Mouse (Mus musculus) MEL (cell line): ENCODE measurements around the gene Tnf. TPM values are rescaled to one million over a fixed set of nuclear protein-coding genes. Genes with fewer than 3 reads are reported as not detected.
A peak's percentile ranks its signal among the peaks of the same experiment; 100 is the strongest.

Experiments used
- DNase-seq: peaks from one replicate; pipeline ENCODE4 v3.0.0; 2011; ENCODE audit warnings: low read depth, low spot score
- H3K27ac ChIP-seq: 2 replicates; pipeline ENCODE4 v1.5.1; 2012; ENCODE audit warnings: low read depth, mild to moderate bottlenecking, control low read depth, low read length, moderate library complexity; ENCODE audit not compliant: control insufficient read depth
- H3K27me3 ChIP-seq, 2 experiments: fragments of 150-350 bp in 1 of 2; sonication (generic) in 1 of 2; 2 replicates each; pipeline ENCODE4 v1.6.1; 2012; ENCODE audit warnings: low read length in 2 of 2, mild to moderate bottlenecking in 2 of 2, improper control_type of control experiment in 1 of 2, moderate library complexity in 1 of 2; ENCODE audit not compliant: insufficient read depth in 2 of 2, control insufficient read depth in 1 of 2
- H3K36me3 ChIP-seq, 2 experiments: 2 replicates each; pipeline ENCODE4 v1.6.1; 2012 to 2014; ENCODE audit warnings: low read length in 2 of 2, improper control_type of control experiment in 1 of 2, inconsistent platforms in 1 of 2, mild to moderate bottlenecking in 1 of 2; ENCODE audit not compliant: insufficient read depth in 2 of 2, control insufficient read depth in 1 of 2
- H3K4me1 ChIP-seq, 2 experiments: fragments of 150-350 bp in 1 of 2; sonication (generic) in 1 of 2; 2 replicates each; pipeline ENCODE4 v1.6.1; 2012; ENCODE audit warnings: low read length in 2 of 2, improper control_type of control experiment in 1 of 2, mild to moderate bottlenecking in 1 of 2; ENCODE audit not compliant: insufficient read depth in 2 of 2, control insufficient read depth in 1 of 2
- H3K4me3 ChIP-seq, 2 experiments: fragments of 150-350 bp in 1 of 2; sonication (generic) in 1 of 2; 2 replicates each; pipeline ENCODE4 v1.5.1; 2012; ENCODE audit warnings: low read depth in 2 of 2, low read length in 2 of 2, mild to moderate bottlenecking in 2 of 2, moderate library complexity in 2 of 2, control low read depth in 1 of 2, improper control_type of control experiment in 1 of 2; ENCODE audit not compliant: control insufficient read depth in 1 of 2, insufficient read depth in 1 of 2
- H3K79me2 ChIP-seq: 2 replicates; pipeline ENCODE4 v1.6.1; 2012; ENCODE audit warnings: mild to moderate bottlenecking, low read length, moderate library complexity; ENCODE audit not compliant: control insufficient read depth, poor library complexity, insufficient read depth
- H3K9ac ChIP-seq: 2 replicates; pipeline ENCODE4 v1.6.1; 2012; ENCODE audit warnings: low read depth, mild to moderate bottlenecking, control low read depth, low read length, moderate library complexity; ENCODE audit not compliant: control insufficient read depth, poor library complexity, severe bottlenecking
- H3K9me3 ChIP-seq: fragments of 150-350 bp; sonication (generic); replicated peaks from 2 replicates; pipeline ENCODE4 v1.6.1; 2012; ENCODE audit warnings: mild to moderate bottlenecking, low read length, improper control_type of control experiment, moderate library complexity; ENCODE audit not compliant: insufficient read depth
- BHLHE40 ChIP-seq: IDR thresholded peaks from 2 replicates; pipeline ENCODE4 v1.6.1; 2012; ENCODE audit warnings: low read depth, mild to moderate bottlenecking, inconsistent platforms, low read length, improper control_type of control experiment, borderline replicate concordance
- CHD1 ChIP-seq: IDR thresholded peaks from 2 replicates; pipeline ENCODE4 v1.6.1; 2012; ENCODE audit warnings: low read depth, mild to moderate bottlenecking, inconsistent platforms, low read length, improper control_type of control experiment
- CTCF ChIP-seq, 3 experiments: IDR thresholded peaks in 2 of 3; conservative IDR thresholded peaks in 1 of 3; 2 replicates each; pipeline ENCODE4 v1.5.1; 2011 to 2012; ENCODE audit warnings: low read length in 3 of 3, low read depth in 2 of 3, mild to moderate bottlenecking in 2 of 3, improper control_type of control experiment in 1 of 3, inconsistent platforms in 1 of 3, mixed read lengths in 1 of 3, moderate library complexity in 1 of 3; ENCODE audit not compliant: control insufficient read depth in 1 of 3, insufficient read depth in 1 of 3, poor library complexity in 1 of 3, severe bottlenecking in 1 of 3
- EP300 ChIP-seq, 2 experiments: IDR thresholded peaks; 2 replicates each; pipeline ENCODE4 v1.6.1; 2011; ENCODE audit warnings: improper control_type of control experiment in 2 of 2, low read length in 2 of 2, low read depth in 1 of 2, mild to moderate bottlenecking in 1 of 2
- ETS1 ChIP-seq: IDR thresholded peaks from 2 replicates; pipeline ENCODE4 v1.6.1; 2012; ENCODE audit warnings: low read depth, mild to moderate bottlenecking, inconsistent platforms, low read length, improper control_type of control experiment, moderate library complexity
- GABPA ChIP-seq: IDR thresholded peaks from 2 replicates; pipeline ENCODE4 v1.6.1; 2012; ENCODE audit warnings: low read depth, mild to moderate bottlenecking, inconsistent platforms, low read length, improper control_type of control experiment, moderate library complexity
- JUND ChIP-seq: IDR thresholded peaks from 2 replicates; pipeline ENCODE4 v1.6.1; 2011; ENCODE audit warnings: low read depth, mild to moderate bottlenecking, improper control_type of control experiment, low read length
- KAT2A ChIP-seq: conservative IDR thresholded peaks from 2 replicates; pipeline ENCODE4 v1.6.1; 2012; ENCODE audit warnings: low read depth, low read length, improper control_type of control experiment, inconsistent platforms
- MAFK ChIP-seq: IDR thresholded peaks from 2 replicates; pipeline ENCODE4 v1.6.1; 2011; ENCODE audit warnings: low read depth, mild to moderate bottlenecking, low read length, improper control_type of control experiment, borderline replicate concordance
- MAX ChIP-seq: IDR thresholded peaks from 2 replicates; pipeline ENCODE4 v1.6.1; 2011; ENCODE audit warnings: low read length, improper control_type of control experiment
- MYC ChIP-seq: IDR thresholded peaks from 2 replicates; pipeline ENCODE4 v1.6.1; 2011; ENCODE audit warnings: low read depth, mild to moderate bottlenecking, low read length, improper control_type of control experiment, moderate library complexity
- NRF1 ChIP-seq: IDR thresholded peaks from 2 replicates; pipeline ENCODE4 v1.6.1; 2014; ENCODE audit warnings: low read depth, mild to moderate bottlenecking, inconsistent platforms, low read length, improper control_type of control experiment, moderate library complexity; ENCODE audit not compliant: poor library complexity, insufficient read depth, severe bottlenecking
- POLR2A ChIP-seq, 2 experiments: IDR thresholded peaks; 2 replicates each; pipeline ENCODE4 v1.6.1; 2011 to 2012; ENCODE audit warnings: low read length in 2 of 2, mild to moderate bottlenecking in 2 of 2, control low read depth in 1 of 2, improper control_type of control experiment in 1 of 2, low read depth in 1 of 2, moderate library complexity in 1 of 2; ENCODE audit not compliant: control insufficient read depth in 1 of 2, insufficient read depth in 1 of 2, poor library complexity in 1 of 2
- POLR2AphosphoS2 ChIP-seq: IDR thresholded peaks from 2 replicates; pipeline ENCODE4 v1.6.1; 2011; ENCODE audit warnings: low read length, improper control_type of control experiment
- POLR2AphosphoS5 ChIP-seq: IDR thresholded peaks from 2 replicates; pipeline ENCODE4 v1.6.1; 2012; ENCODE audit warnings: low read depth, borderline replicate concordance, mild to moderate bottlenecking, inconsistent platforms, low read length, moderate library complexity, mixed read lengths
- RAD21 ChIP-seq: IDR thresholded peaks from 2 replicates; pipeline ENCODE4 v1.6.1; 2011; ENCODE audit warnings: mild to moderate bottlenecking, low read depth, low read length, improper control_type of control experiment
- SMC3 ChIP-seq: IDR thresholded peaks from 2 replicates; pipeline ENCODE4 v1.6.1; 2011; ENCODE audit warnings: low read depth, low read length, improper control_type of control experiment
- TBP ChIP-seq: IDR thresholded peaks from 2 replicates; pipeline ENCODE4 v1.8.0; 2011; ENCODE audit warnings: low read depth, low read length, improper control_type of control experiment
- USF2 ChIP-seq, 2 experiments: IDR thresholded peaks; 2 replicates each; pipeline ENCODE4 v1.6.1; 2011 to 2012; ENCODE audit warnings: improper control_type of control experiment in 2 of 2, low read length in 2 of 2, borderline replicate concordance in 1 of 2, inconsistent platforms in 1 of 2, low read depth in 1 of 2, mild to moderate bottlenecking in 1 of 2; ENCODE audit not compliant: insufficient read depth in 1 of 2
- ZC3H11A ChIP-seq: IDR thresholded peaks from 2 replicates; pipeline ENCODE4 v1.6.1; 2012; ENCODE audit warnings: low read depth, mild to moderate bottlenecking, inconsistent platforms, low read length, improper control_type of control experiment
- ZKSCAN1 ChIP-seq: IDR thresholded peaks from 2 replicates; pipeline ENCODE4 v1.6.1; 2012; ENCODE audit warnings: low read depth, mild to moderate bottlenecking, inconsistent platforms, low read length, improper control_type of control experiment, moderate library complexity
- ZMIZ1 ChIP-seq: IDR thresholded peaks from 2 replicates; pipeline ENCODE4 v1.6.1; 2012; ENCODE audit warnings: low read depth, mild to moderate bottlenecking, inconsistent platforms, low read length, improper control_type of control experiment, moderate library complexity
- ZNF384 ChIP-seq: IDR thresholded peaks from 2 replicates; pipeline ENCODE4 v1.6.1; 2012; ENCODE audit warnings: low read depth, mild to moderate bottlenecking, inconsistent platforms, low read length, improper control_type of control experiment
- polyA plus RNA-seq, 2 experiments: library from polyadenylated mRNA; stranded (reverse) in 1 of 2; unstranded in 1 of 2; fragments of >175 nt in 1 of 2; fragments of >200 nt in 1 of 2; gene quantifications; 2 replicates each; pipeline versions ENCODE4 v1.2.1 to v1.2.4; 2012; ENCODE audit warnings: low replicate concordance in 2 of 2, low read depth in 1 of 2; ENCODE audit not compliant: insufficient read length in 2 of 2, insufficient read depth in 1 of 2, missing spikeins in 1 of 2
- total RNA-seq: library from RNA; depleted of rRNA; stranded (reverse); fragments of 300-350 nt; gene quantifications from 2 replicates; pipeline ENCODE4 v1.2.3, GENCODE M21; 2012

Tnf gene
- total and polyA plus RNA-seq, 3 experiments, result 1.2 to 2.0 TPM; not detected in 1

DNA sequence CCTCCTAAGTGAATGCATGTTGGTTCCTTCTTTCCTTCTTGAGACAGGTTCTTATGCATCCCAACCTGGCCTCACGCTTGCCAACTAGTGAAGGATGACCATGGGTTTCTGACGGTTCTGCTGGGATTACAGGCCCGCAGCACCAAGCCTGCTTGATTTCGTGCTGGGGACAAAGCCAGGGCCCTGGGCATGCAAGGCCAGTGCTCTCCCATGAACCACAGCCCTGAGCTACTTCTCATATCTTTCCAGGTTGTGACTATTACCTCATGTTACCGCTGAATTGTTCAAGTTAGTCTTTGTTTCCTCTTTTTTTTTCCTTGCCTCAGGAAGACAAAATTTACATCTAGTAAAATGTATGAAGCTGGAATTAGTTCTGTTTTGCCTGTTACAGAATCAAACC is 8.9 kb downstream of the Tnf start:
- Histone ChIP-seq H3K79me2 (peaks cover 5% of the 10 kb centered on the region; the same call in 1 of the 2 replicates), H3K27me3 (no peaks in the 10 kb centered on the region), H3K9me3 (no peaks in the 10 kb centered on the region), H3K36me3 (peaks cover 0 to 32% of the 10 kb centered on the region in 2 experiments; a peak in 2 of 4 replicates), H3K9ac (no peak overlapping the region), H3K4me1 (peaks cover 23 to 42% of the 10 kb centered on the region in 2 experiments), H3K27ac (peak overlapping the region; percentile 58), H3K4me3 (no peak overlapping the region)
- TF ChIP-seq TBP, result peak; percentile 97
- TF ChIP-seq ETS1, result 0 out of 2 replicates have a peak, but pooled peaks have one; percentile 33
- TF ChIP-seq ZNF384, result peak; percentile 65
- TF ChIP-seq GABPA, result no peak
- peak; percentile 81 for DNase-seq

DNA sequence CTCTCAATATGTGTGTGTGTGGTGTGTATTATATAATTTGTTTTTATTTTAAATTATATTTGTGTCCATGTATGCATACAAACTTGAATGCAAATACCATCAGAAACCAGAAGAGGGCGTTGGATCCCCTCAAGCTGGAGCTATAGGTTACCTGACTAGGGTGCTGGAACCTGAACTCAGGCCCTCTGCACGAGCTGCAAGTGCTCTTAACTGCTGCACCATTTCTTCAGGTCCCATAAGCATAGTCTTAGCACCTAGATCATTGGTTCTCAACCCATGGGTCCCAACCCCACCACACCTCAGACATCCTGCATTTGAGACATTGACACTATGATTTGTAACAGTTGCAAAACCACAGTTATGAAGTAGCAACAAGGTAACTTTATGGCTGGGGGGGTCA is 10.1 kb downstream of the Tnf start:
- Histone ChIP-seq H3K9ac (no peak overlapping the region), H3K4me3 (no peak overlapping the region), H3K79me2 (peaks cover 5% of the 10 kb centered on the region; the same call in 1 of the 2 replicates), H3K27ac (no peak overlapping the region), H3K27me3 (no peaks in the 10 kb centered on the region), H3K9me3 (no peaks in the 10 kb centered on the region), H3K36me3 (peaks cover 0 to 34% of the 10 kb centered on the region in 2 experiments; a peak in 2 of 4 replicates), H3K4me1 (peaks cover 21 to 46% of the 10 kb centered on the region in 2 experiments)
- TF ChIP-seq RAD21 (peak; percentile 13; the same call in 1 of the 2 replicates), ZC3H11A (peak; percentile 31), NRF1 (no peak), SMC3 (peak; percentile 30), MAX (no peak), EP300 (IDR thresholded peaks at IDR 0.05; ENCODE audit: low read depth in 1 of 2, low read length in 2 of 2) (0 out of 4 replicates have a peak, but pooled peaks of 1 of the 2 experiments have one; percentile 0), CTCF (IDR thresholded peaks at IDR 0.05 in 2 of 3, conservative IDR thresholded peaks at IDR 0.05 in 1 of 3; ENCODE audit: control insufficient read depth in 1 of 3, insufficient read depth in 1 of 3, low read depth in 2 of 3, low read length in 3 of 3, poor library complexity in 1 of 3, severe bottlenecking in 1 of 3) (peak; percentile 21 to 48 (median 41); a peak in 4 of 6 replicates)
- DNase-seq, result peak; percentile 55

DNA sequence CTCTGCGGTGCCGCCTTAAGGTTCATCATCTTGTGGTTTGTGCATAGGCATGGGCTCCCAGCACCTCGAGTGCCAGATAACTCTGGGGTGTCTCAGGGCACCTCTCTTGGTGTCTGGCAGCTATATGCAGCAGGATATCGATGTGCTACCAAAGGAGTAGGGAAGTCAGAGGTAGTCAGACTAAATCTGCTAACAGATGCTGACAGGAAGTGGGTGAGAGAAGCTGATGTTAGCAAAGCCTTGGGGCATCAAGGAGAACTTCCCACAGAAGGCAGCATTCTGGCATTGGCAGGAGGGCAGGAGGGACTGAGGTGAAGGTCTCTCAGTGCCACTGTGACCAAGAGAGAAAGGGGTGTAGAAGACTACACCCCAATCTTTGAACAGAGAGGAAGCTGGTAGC is 11.7 kb downstream of the Tnf start:
- peak overlapping the region; percentile 53 for H3K9ac ChIP-seq
- H3K79me2 ChIP-seq, result no peaks in the 10 kb centered on the region
- no peaks in the 10 kb centered on the region for H3K27me3 ChIP-seq
- H3K27ac ChIP-seq, result peak overlapping the region; percentile 89
- H3K4me3 ChIP-seq, result peak overlapping the region; percentile 20 to 42; a peak in 3 of 4 replicates
- peaks cover 20 to 52% of the 10 kb centered on the region in 2 experiments for H3K4me1 ChIP-seq
- peaks cover 0 to 39% of the 10 kb centered on the region in 2 experiments; a peak in 2 of 4 replicates for H3K36me3 ChIP-seq
- DNase-seq, result peak; percentile 72
- no peaks in the 10 kb centered on the region for H3K9me3 ChIP-seq
- TF ChIP-seq MAX (no peak; the same call in 1 of the 2 replicates), MYC (no peak), NRF1 (no peak), ZC3H11A (no peak), JUND (no peak), KAT2A (no peak), CHD1 (no peak), ZKSCAN1 (no peak), POLR2AphosphoS5 (no peak), ETS1 (peak; percentile 28; the same call in 1 of the 2 replicates), POLR2AphosphoS2 (no peak), POLR2A (IDR thresholded peaks at IDR 0.05; ENCODE audit: control insufficient read depth in 1 of 2, insufficient read depth in 1 of 2, low read depth in 1 of 2, low read length in 2 of 2, poor library complexity in 1 of 2) (no peak; a peak in 1 of 4 replicates), CTCF (IDR thresholded peaks at IDR 0.05 in 2 of 3, conservative IDR thresholded peaks at IDR 0.05 in 1 of 3; ENCODE audit: control insufficient read depth in 1 of 3, insufficient read depth in 1 of 3, low read depth in 2 of 3, low read length in 3 of 3, poor library complexity in 1 of 3, severe bottlenecking in 1 of 3) (no peak), ZMIZ1 (0 out of 2 replicates have a peak, but pooled peaks have one; percentile 7), SMC3 (no peak), RAD21 (no peak), USF2 (IDR thresholded peaks at IDR 0.05; ENCODE audit: borderline replicate concordance in 1 of 2, insufficient read depth in 1 of 2, low read depth in 1 of 2, low read length in 2 of 2) (no peak), MAFK (no peak), BHLHE40 (no peak)
